Mouse (Mus musculus): ENCODE results near the gene Rbck1. TPM values are rescaled to one million over a fixed set of nuclear protein-coding genes. Genes with fewer than 3 reads are reported as not detected.
A peak's percentile ranks its signal among the peaks of the same experiment; 100 is the strongest.
"Not testable (repeated sequence)": the region's sequence is repeated elsewhere in the genome, so short reads cannot be mapped to it uniquely, and the experiment has no call there.

The Rbck1 gene
- polyA plus RNA-seq, 1 experiment, result 246 TPM

DNA sequence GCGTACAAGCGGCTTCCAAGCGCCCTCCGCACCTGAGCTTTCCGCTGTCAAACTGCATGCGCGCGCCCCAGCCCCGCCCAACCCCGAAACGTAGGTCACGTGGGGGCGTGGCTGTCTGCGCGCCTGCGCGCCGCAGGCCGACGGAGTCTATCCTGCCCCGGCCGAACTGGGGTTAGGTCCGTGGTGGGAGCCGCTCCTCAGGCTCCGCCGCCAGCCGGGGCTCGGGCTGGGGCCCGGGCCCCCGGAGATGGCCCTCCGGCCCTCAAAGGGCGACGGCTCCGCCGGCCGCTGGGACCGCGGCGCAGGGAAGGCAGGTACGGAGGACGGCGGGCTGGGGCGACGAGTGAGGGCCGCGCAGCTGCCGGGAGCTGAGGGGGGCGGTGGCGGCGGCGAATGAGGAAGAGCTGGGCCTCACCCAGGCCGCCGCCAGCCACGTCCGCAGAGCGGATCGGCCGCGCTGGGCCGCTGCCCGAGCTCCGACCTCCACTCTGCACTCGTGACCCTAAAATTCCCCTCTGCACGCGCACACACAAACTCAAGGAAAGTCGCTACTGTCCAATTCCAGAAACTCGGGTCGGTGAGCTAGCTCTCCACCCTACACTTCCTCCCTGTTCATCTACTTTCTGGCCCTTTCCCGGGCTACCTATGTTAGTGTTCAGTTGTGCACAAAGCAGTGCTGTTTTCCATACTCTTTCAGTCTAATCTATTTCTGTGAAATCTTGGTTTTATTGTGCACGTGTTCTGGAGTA, 38.6 kb downstream of the Rbck1 start, which contains the start of gene Tbc1d20:
TSS of gene Tbc1d20 (plus strand) at position 102 of the 749 bp plus-strand sequence.
- no peak for TF ChIP-seq CTCF (IDR thresholded peaks at IDR 0.05; ENCODE audit: borderline replicate concordance, extremely low read depth, insufficient read depth, insufficient read length)
- TF ChIP-seq POLR2A (IDR thresholded peaks at IDR 0.05; ENCODE audit: borderline replicate concordance, extremely low read depth, insufficient read depth, insufficient read length, poor library complexity, severe bottlenecking), result peak; percentile 95
- DNase-seq (ENCODE audit: low read depth), result peak; percentile 97

DNA sequence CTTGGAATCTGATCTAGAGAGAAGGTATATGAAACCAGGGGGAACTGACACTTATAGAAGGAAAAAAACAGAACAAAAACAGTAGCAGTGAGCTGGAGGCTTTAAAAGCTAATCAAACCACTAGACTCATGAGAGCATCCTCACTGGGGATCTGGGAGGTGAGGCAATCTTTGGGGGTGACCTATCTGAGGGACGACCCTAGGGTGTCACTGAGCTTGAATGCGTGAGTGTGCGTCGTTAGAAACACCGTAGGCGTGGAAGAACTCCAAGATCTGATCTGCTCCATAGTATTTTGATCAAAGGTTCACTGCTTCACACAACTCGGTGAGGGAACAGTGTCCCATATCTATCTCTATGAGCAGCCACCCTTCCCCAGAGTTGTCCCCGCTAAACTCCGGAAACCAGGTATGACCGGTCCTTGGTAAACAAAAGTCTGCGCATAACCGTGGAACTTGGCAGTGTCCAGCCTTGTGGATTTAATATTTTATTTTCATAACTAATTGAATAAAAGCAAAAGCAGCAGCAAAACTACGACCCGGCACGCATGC, 39.2 kb downstream of the Rbck1 start:
- DNase-seq (ENCODE audit: low read depth), result no peak
- no peak for TF ChIP-seq POLR2A (IDR thresholded peaks at IDR 0.05; ENCODE audit: borderline replicate concordance, extremely low read depth, insufficient read depth, insufficient read length, poor library complexity, severe bottlenecking)
- TF ChIP-seq CTCF (IDR thresholded peaks at IDR 0.05; ENCODE audit: borderline replicate concordance, extremely low read depth, insufficient read depth, insufficient read length), result no peak

DNA sequence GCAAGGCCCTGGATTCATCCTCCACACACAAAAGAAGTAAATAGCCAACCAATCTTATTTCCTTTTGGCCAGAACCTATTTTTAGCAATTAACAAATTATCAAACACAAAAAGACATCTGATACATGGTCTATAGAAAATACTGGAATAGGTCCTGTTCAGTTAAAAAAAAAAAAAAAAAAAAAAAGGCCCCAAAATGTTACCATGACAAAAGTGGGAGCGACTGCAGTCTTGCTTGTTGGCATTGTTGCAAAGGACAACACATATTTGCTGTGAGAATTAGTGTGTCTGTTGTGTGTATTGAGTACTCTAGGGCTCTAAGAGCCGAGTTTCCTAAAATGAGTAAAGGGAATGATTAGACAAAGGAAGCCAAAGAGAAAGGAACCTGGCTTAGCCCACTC, 40.0 kb downstream of the Rbck1 start:
- no peak for DNase-seq (ENCODE audit: low read depth)
- TF ChIP-seq CTCF (IDR thresholded peaks at IDR 0.05; ENCODE audit: borderline replicate concordance, extremely low read depth, insufficient read depth, insufficient read length), result no peak
- no peak for TF ChIP-seq POLR2A (IDR thresholded peaks at IDR 0.05; ENCODE audit: borderline replicate concordance, extremely low read depth, insufficient read depth, insufficient read length, poor library complexity, severe bottlenecking)

DNA sequence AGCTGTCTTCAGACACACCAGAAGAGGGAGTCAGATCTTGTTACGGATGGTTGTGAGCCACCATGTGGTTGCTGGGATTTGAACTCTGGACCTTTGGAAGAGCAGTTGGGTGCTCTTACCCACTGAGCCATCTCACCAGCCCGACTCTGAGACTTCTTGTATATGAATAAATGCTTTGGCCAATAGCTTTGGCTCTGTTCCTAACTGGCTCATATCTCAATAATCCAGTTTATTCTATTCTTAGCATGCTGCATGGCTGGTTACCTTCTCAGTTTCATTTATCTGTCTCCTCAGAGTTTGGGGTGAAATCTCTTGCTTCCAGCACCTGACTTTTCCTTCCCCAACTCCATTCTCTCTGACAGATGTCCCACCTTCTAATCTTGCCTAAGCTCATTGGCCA, 42.8 kb downstream of the Rbck1 start:
- not testable (repeated sequence) for DNase-seq (ENCODE audit: low read depth)

DNA sequence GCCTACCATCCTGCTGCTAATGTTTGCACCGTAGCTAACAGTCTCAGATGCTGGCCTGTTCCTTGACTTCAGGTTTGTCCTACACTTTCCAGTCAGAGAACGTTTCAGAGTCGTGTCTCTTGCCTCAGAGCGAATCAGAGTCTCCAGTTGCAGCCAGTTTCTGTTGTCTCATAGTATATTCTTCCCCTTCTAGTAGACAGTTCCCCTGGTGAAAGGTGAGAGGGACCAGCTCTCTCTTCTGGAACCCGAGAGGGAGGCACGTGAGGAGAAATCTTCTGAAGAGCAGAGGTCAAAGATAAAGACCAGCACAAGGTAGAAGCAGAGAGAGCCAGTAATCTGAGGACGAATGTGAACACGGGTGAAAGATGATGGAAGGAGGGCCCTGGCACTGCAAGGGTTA, 44.4 kb downstream of the Rbck1 start:
- TF ChIP-seq CTCF (IDR thresholded peaks at IDR 0.05; ENCODE audit: borderline replicate concordance, extremely low read depth, insufficient read depth, insufficient read length), result no peak
- DNase-seq (ENCODE audit: low read depth), result no peak

DNA sequence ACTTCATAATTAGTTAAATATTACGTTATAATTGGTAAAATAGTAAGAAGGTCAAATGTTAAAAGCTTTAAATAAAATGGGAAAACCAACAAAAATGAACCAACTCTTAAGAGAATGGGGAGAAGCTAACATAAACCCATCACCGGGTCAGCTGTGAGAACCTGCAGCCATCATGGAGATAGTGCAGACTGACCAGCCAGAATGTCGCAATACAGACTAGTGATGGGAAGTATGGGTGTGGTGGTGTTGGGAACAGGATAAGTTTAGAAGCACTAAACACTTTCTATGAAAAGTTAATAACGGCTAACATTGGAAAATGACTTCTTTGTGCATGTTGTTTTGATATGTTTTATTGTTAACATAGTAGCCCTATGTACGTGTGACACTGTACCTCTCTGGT, 44.9 kb downstream of the Rbck1 start:
- TF ChIP-seq CTCF (IDR thresholded peaks at IDR 0.05; ENCODE audit: borderline replicate concordance, extremely low read depth, insufficient read depth, insufficient read length) (no peak), POLR2A (IDR thresholded peaks at IDR 0.05; ENCODE audit: borderline replicate concordance, extremely low read depth, insufficient read depth, insufficient read length, poor library complexity, severe bottlenecking) (no peak)

DNA sequence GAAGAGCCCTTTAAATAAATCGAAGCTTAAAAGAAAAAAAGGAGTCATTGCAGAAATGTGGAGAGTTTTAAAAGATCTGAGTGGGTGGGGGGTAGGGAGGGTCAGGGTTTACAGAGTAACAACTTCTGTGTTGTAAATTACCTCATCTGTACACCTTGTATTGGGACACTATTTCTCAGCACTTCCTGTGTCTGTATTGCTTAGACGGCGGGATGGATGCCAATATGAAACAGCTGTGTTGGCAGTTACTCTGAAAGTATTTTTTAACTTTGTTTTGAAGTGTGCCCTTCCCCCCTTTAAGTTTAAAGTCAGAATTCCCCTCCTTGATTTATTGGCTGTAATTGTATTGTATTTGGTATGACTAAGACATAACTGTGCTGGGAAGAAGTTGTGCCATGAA, 51.0 kb downstream of the Rbck1 start:
- no peak for DNase-seq (ENCODE audit: low read depth)
- TF ChIP-seq POLR2A (IDR thresholded peaks at IDR 0.05; ENCODE audit: borderline replicate concordance, extremely low read depth, insufficient read depth, insufficient read length, poor library complexity, severe bottlenecking) (no peak), CTCF (IDR thresholded peaks at IDR 0.05; ENCODE audit: borderline replicate concordance, extremely low read depth, insufficient read depth, insufficient read length) (no peak)

More for the DNA sequence above, 44.9 kb downstream of the Rbck1 start:
- DNase-seq (ENCODE audit: low read depth), result no peak

DNA sequence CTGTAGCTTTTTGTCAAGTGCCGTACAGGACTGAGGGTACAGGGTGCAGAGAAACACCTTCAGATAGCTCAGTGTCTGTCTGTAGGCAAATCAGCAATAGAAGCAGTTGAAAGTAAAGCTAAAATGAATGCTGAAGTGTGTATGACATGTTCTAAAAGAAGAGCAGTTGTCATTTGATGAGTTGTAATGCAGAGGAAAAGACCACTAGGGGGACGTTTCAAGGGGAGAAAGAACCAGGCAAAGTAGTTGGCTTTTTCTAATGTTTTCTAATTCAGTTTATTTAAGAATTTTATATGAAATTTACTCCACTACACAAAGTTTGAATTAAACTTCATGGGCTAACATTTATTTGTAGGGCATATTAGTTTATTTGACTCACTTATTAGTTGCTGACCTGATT, 58.8 kb downstream of the Rbck1 start:
- DNase-seq (ENCODE audit: low read depth), result peak; percentile 5
- TF ChIP-seq CTCF (IDR thresholded peaks at IDR 0.05; ENCODE audit: borderline replicate concordance, extremely low read depth, insufficient read depth, insufficient read length) (0 out of 2 replicates have a peak, but pooled peaks have one; percentile 2), POLR2A (IDR thresholded peaks at IDR 0.05; ENCODE audit: borderline replicate concordance, extremely low read depth, insufficient read depth, insufficient read length, poor library complexity, severe bottlenecking) (no peak)

Other genes starting within 250 kb of the Rbck1 start
- 17.9 and 18.5 TPM in 2 replicates for gene Srxn1, start 227.1 kb downstream of the Rbck1 start, polyA plus RNA-seq (2012; rRNA removed)
- gene Tcf15, start 189.1 kb downstream of the Rbck1 start, polyA plus RNA-seq (2012; rRNA removed), result 2.0 and 2.4 TPM in 2 replicates
- gene Csnk2a1, start 105.8 kb downstream of the Rbck1 start, polyA plus RNA-seq (2012; rRNA removed), result 89.5 and 107 TPM in 2 replicates
- gene Tbc1d20, start 38.8 kb downstream of the Rbck1 start, polyA plus RNA-seq (2012; rRNA removed), result 39.4 and 41.5 TPM in 2 replicates
- 0.62 and 0.70 TPM in 2 replicates for gene Trib3, start 11.4 kb upstream of the Rbck1 start, polyA plus RNA-seq (2012; rRNA removed)
- gene Nrsn2, start 44.0 kb upstream of the Rbck1 start, polyA plus RNA-seq (2012; rRNA removed), result 25.8 and 33.1 TPM in 2 replicates
- 87.0 and 105 TPM in 2 replicates for gene Sox12, start 65.4 kb upstream of the Rbck1 start, polyA plus RNA-seq (2012; rRNA removed)
- 18.1 and 19.9 TPM in 2 replicates for gene Zcchc3, start 82.4 kb upstream of the Rbck1 start, polyA plus RNA-seq (2012; rRNA removed)
- gene 6820408C15Rik, start 82.9 kb upstream of the Rbck1 start, polyA plus RNA-seq (2012; rRNA removed), result 1.4 and 2.6 TPM in 2 replicates
- gene Defb23, start 132.0 kb upstream of the Rbck1 start, polyA plus RNA-seq (2012; rRNA removed), result not detected in 2 replicates
- gene Defb20, start 144.4 kb upstream of the Rbck1 start, polyA plus RNA-seq (2012; rRNA removed), result 0.15 TPM in 1 of 2 replicates, not detected in the other
- gene Defb22, start 157.5 kb upstream of the Rbck1 start, polyA plus RNA-seq (2012; rRNA removed), result not detected in 2 replicates
- not detected in 2 replicates for gene Defb26, start 179.0 kb upstream of the Rbck1 start, polyA plus RNA-seq (2012; rRNA removed)
- gene Defb28, start 185.6 kb upstream of the Rbck1 start, polyA plus RNA-seq (2012; rRNA removed), result not detected in 2 replicates
- not detected in 2 replicates for gene Defb29, start 207.4 kb upstream of the Rbck1 start, polyA plus RNA-seq (2012; rRNA removed)
- gene Gm17416, start 236.7 kb upstream of the Rbck1 start, polyA plus RNA-seq (2012; rRNA removed), result not detected in 2 replicates
- gene Defb21, start 240.1 kb upstream of the Rbck1 start, polyA plus RNA-seq (2012; rRNA removed), result not detected in 2 replicates
- gene Defb19, start 247.7 kb upstream of the Rbck1 start, polyA plus RNA-seq (2012; rRNA removed), result not detected in 2 replicates

All from brain, embryonic 14.5 days (tissue).